Mouse (Mus musculus) stomach, embryonic 16.5 days (tissue): ENCODE data around the gene Terb1. TPM values are rescaled to one million over a fixed set of nuclear protein-coding genes. Genes with fewer than 3 reads are reported as not detected.

Experiments used
- ATAC-seq: fragments of 200-750 bp; cut with Nextera tagmentation; 2 replicates; pipeline ENCODE4 v1.8.0; 2017; ENCODE audit warnings: moderate number of reproducible peaks, moderate TSS enrichment; ENCODE audit not compliant: insufficient read depth, low FRiP score
- H3K27ac ChIP-seq: fragments of 300-500 bp; sonication (generic); 2 replicates; pipeline ENCODE4 v1.5.1; 2014; ENCODE audit warnings: low read length
- H3K27me3 ChIP-seq: fragments of 300-500 bp; sonication (generic); 2 replicates; pipeline ENCODE4 v1.6.1; 2014; ENCODE audit warnings: low read length, control low read depth, mixed read lengths; ENCODE audit not compliant: control insufficient read depth, insufficient read depth
- H3K36me3 ChIP-seq: fragments of 300-500 bp; sonication (generic); 2 replicates; pipeline ENCODE4 v1.6.1; 2014; ENCODE audit warnings: low read length; ENCODE audit not compliant: control insufficient read depth, insufficient read depth
- H3K4me1 ChIP-seq: fragments of 300-500 bp; sonication (generic); 2 replicates; pipeline ENCODE4 v1.6.1; 2014; ENCODE audit warnings: low read length, control low read depth, mixed read lengths; ENCODE audit not compliant: control insufficient read depth, insufficient read depth
- H3K4me2 ChIP-seq: fragments of 300-500 bp; sonication (generic); 2 replicates; pipeline ENCODE4 v1.6.1; 2014; ENCODE audit warnings: low read depth, low read length, mixed read lengths
- H3K4me3 ChIP-seq: fragments of 300-500 bp; sonication (generic); replicated peaks from 2 replicates; pipeline ENCODE4 v1.5.1; 2014; ENCODE audit warnings: mild to moderate bottlenecking, low read length
- H3K9ac ChIP-seq: fragments of 300-500 bp; sonication (generic); 2 replicates; pipeline ENCODE4 v1.6.1; 2014; ENCODE audit warnings: low read length
- H3K9me3 ChIP-seq: fragments of 300-500 bp; sonication (generic); replicated peaks from 2 replicates; pipeline ENCODE4 v1.6.1; 2016; ENCODE audit warnings: low read length, control low read depth; ENCODE audit not compliant: control insufficient read depth
- WGBS: fragments of 180-500 bp; shearing (Covaris S2); extraction: QIAGEN DNeasy Blood & Tissue Kit; methylation state at CpG from one replicate; pipeline ENCODE4 v1.1.7; 2014; 5-methylcytosine and 5-hydroxymethylcytosine counted together
- polyA plus RNA-seq: library from polyadenylated mRNA; unstranded; fragments of >200 nt; fragmentation: Nextera tagmentation; extraction: Ambion mirVana; gene quantifications from 2 replicates; pipeline ENCODE4 v1.2.1, GENCODE M21; 2015

The Terb1 gene
- polyA plus RNA-seq, 1 experiment from 2014 or later = 0.14 TPM

- H3K4me3 ChIP-seq = no peak overlapping the region
- no peak for ATAC-seq
- H3K4me2 ChIP-seq = no peak overlapping the region
- no peaks in the 10 kb centered on the region for H3K9me3 ChIP-seq
- H3K9ac ChIP-seq = no peak overlapping the region
- H3K27me3 ChIP-seq = peaks cover 46% of the 10 kb centered on the region
- no peak overlapping the region for H3K27ac ChIP-seq
- WGBS = 76% methylated on average over 2 of the region's 2 CpGs
- H3K36me3 ChIP-seq = no peaks in the 10 kb centered on the region
- peaks cover 12% of the 10 kb centered on the region; the same call in 1 of the 2 replicates for H3K4me1 ChIP-seq
Observed at GRCm38 (mm10) chr8:104539566-104539965, 29.9 kb upstream of the Terb1 start.

GRCm38 (mm10) chr8:104538896-104539295 lies 29.2 kb upstream of the Terb1 start:
- no peak overlapping the region for H3K27ac ChIP-seq
- no peaks in the 10 kb centered on the region for H3K9me3 ChIP-seq
- WGBS = 93% methylated on average over 4 of the region's 4 CpGs
- H3K4me2 ChIP-seq = no peak overlapping the region
- H3K4me3 ChIP-seq = no peak overlapping the region
- no peak for ATAC-seq
- H3K4me1 ChIP-seq = peaks cover 12% of the 10 kb centered on the region; the same call in 1 of the 2 replicates
- H3K27me3 ChIP-seq = peaks cover 46% of the 10 kb centered on the region
- no peak overlapping the region for H3K9ac ChIP-seq
- no peaks in the 10 kb centered on the region for H3K36me3 ChIP-seq

GRCm38 (mm10) chr8:104536028-104536427 lies 26.3 kb upstream of the Terb1 start:
- 78% methylated on average over 4 of the region's 4 CpGs for WGBS
- Histone ChIP-seq H3K4me1 (peaks cover 16% of the 10 kb centered on the region), H3K27me3 (peaks cover 20% of the 10 kb centered on the region), H3K27ac (no peak overlapping the region), H3K9ac (no peak overlapping the region), H3K4me3 (no peak overlapping the region), H3K4me2 (peak overlapping the region; percentile 91; the same call in 1 of the 2 replicates), H3K36me3 (no peaks in the 10 kb centered on the region), H3K9me3 (no peaks in the 10 kb centered on the region)
- ATAC-seq = no peak

- H3K4me3 ChIP-seq = peak overlapping the region; percentile 96
- no peak overlapping the region for H3K27ac ChIP-seq
- H3K9ac ChIP-seq = 0 out of 2 replicates have a peak overlapping the region, but pooled peaks have one; percentile 9
- 27% methylated on average over 7 of the region's 7 CpGs for WGBS
- peak overlapping the region; percentile 91 for H3K4me2 ChIP-seq
- ATAC-seq = no peak
- H3K36me3 ChIP-seq = no peaks in the 10 kb centered on the region
- peaks cover 12% of the 10 kb centered on the region for H3K4me1 ChIP-seq
- H3K27me3 ChIP-seq = peaks cover 14% of the 10 kb centered on the region
- no peaks in the 10 kb centered on the region for H3K9me3 ChIP-seq
Observed at GRCm38 (mm10) chr8:104535378-104535777, 25.7 kb upstream of the Terb1 start.

GRCm38 (mm10) chr8:104534779-104535141 lies 25.1 kb upstream of the Terb1 start:
- Histone ChIP-seq H3K27me3 (peaks cover 8% of the 10 kb centered on the region), H3K36me3 (peaks cover 6% of the 10 kb centered on the region; the same call in 1 of the 2 replicates), H3K4me2 (peak overlapping the region; percentile 91), H3K9me3 (no peaks in the 10 kb centered on the region), H3K9ac (peak overlapping the region; percentile 62), H3K4me1 (peaks cover 12% of the 10 kb centered on the region), H3K4me3 (peak overlapping the region; percentile 96), H3K27ac (no peak overlapping the region; the same call in 1 of the 2 replicates)
- ATAC-seq = peak; percentile 33; the same call in 1 of the 2 replicates
- WGBS = 10% methylated on average over 9 of the region's 9 CpGs

GRCm38 (mm10) chr8:104533971-104534778 lies 24.5 kb upstream of the Terb1 start, which contains the start of the genes Nae1 and Car7:
TSS of gene Nae1 (minus strand) at chr8:104534637.
TSS of gene Car7 (plus strand) at chr8:104534689.
- H3K9me3 ChIP-seq = no peaks in the 10 kb centered on the region
- peak within 1 kb of the TSS; percentile 84 for H3K27ac ChIP-seq
- under 1% methylated on average over 66 of the region's 70 CpGs for WGBS
- peak within 1 kb of the TSS; percentile 96 for H3K4me3 ChIP-seq
- peak within 1 kb of the TSS; percentile 97 for H3K9ac ChIP-seq
- peaks cover 12% of the 10 kb centered on the region for H3K4me1 ChIP-seq
- peak within 1 kb of the TSS; percentile 91 for H3K4me2 ChIP-seq
- peaks cover 10% of the 10 kb centered on the region; the same call in 1 of the 2 replicates for H3K36me3 ChIP-seq
- ATAC-seq = peak; percentile 96
- peaks cover 3% of the 10 kb centered on the region; the same call in 1 of the 2 replicates for H3K27me3 ChIP-seq

GRCm38 (mm10) chr8:104533551-104533950 lies 23.8 kb upstream of the Terb1 start:
- no peak for ATAC-seq
- H3K9ac ChIP-seq = peak overlapping the region; percentile 97
- no peaks in the 10 kb centered on the region for H3K9me3 ChIP-seq
- H3K4me1 ChIP-seq = peaks cover 12% of the 10 kb centered on the region
- peaks cover 3% of the 10 kb centered on the region; the same call in 1 of the 2 replicates for H3K27me3 ChIP-seq
- peak overlapping the region; percentile 84 for H3K27ac ChIP-seq
- H3K36me3 ChIP-seq = peaks cover 10% of the 10 kb centered on the region; the same call in 1 of the 2 replicates
- peak overlapping the region; percentile 96 for H3K4me3 ChIP-seq
- peak overlapping the region; percentile 91 for H3K4me2 ChIP-seq
- 13% methylated on average over 7 of the region's 7 CpGs for WGBS

GRCm38 (mm10) chr8:104529671-104530070 lies 20.0 kb upstream of the Terb1 start:
- ATAC-seq = no peak
- no peak overlapping the region for H3K9ac ChIP-seq
- WGBS = 94% methylated on average over 6 of the region's 6 CpGs

GRCm38 (mm10) chr8:104517872-104518271 lies 8.2 kb upstream of the Terb1 start:
- H3K4me2 ChIP-seq = no peak overlapping the region
- no peak overlapping the region for H3K9ac ChIP-seq
- no peaks in the 10 kb centered on the region for H3K4me1 ChIP-seq
- H3K27me3 ChIP-seq = no peaks in the 10 kb centered on the region
- H3K27ac ChIP-seq = no peak overlapping the region
- no peak overlapping the region for H3K4me3 ChIP-seq
- H3K9me3 ChIP-seq = no peaks in the 10 kb centered on the region
- ATAC-seq = no peak
- 84% methylated on average over 5 of the region's 5 CpGs for WGBS
- peaks cover 14% of the 10 kb centered on the region; the same call in 1 of the 2 replicates for H3K36me3 ChIP-seq

More at GRCm38 (mm10) chr8:104529671-104530070, 20.0 kb upstream of the Terb1 start:
- H3K4me1 ChIP-seq = peaks cover 9% of the 10 kb centered on the region; the same call in 1 of the 2 replicates
- H3K4me3 ChIP-seq = no peak overlapping the region
- H3K9me3 ChIP-seq = no peaks in the 10 kb centered on the region
- peaks cover 15% of the 10 kb centered on the region; the same call in 1 of the 2 replicates for H3K36me3 ChIP-seq
- no peaks in the 10 kb centered on the region for H3K27me3 ChIP-seq
- H3K4me2 ChIP-seq = no peak overlapping the region
- no peak overlapping the region for H3K27ac ChIP-seq
